Mouse (Mus musculus) forebrain, embryonic 15.5 days (tissue): ENCODE measurements around the gene Yars2. TPM values are rescaled to one million over a fixed set of nuclear protein-coding genes. Genes with fewer than 3 reads are reported as not detected.
"Not testable (repeated sequence)": the region's sequence is repeated elsewhere in the genome, so short reads cannot be mapped to it uniquely, and the experiment has no call there.

Source experiments
- ATAC-seq: fragments of 200-750 bp; cut with Nextera tagmentation; replicated peaks from 2 replicates; pipeline ENCODE4 v1.8.0; 2017; ENCODE audit warnings: mild to moderate bottlenecking, moderate TSS enrichment, moderate library complexity
- H3K27ac ChIP-seq: fragments of 300-500 bp; sonication (generic); replicated peaks from 2 replicates; pipeline ENCODE4 v1.5.1; 2015; ENCODE audit warnings: mild to moderate bottlenecking, inconsistent platforms
- H3K27me3 ChIP-seq: fragments of 300-500 bp; sonication (generic); 2 replicates; pipeline ENCODE4 v1.6.1; 2015; ENCODE audit warnings: inconsistent platforms
- H3K36me3 ChIP-seq: fragments of 300-500 bp; sonication (generic); 2 replicates; pipeline ENCODE4 v1.6.1; 2015; ENCODE audit warnings: mild to moderate bottlenecking, inconsistent platforms
- H3K4me1 ChIP-seq: fragments of 300-500 bp; sonication (generic); 2 replicates; pipeline ENCODE4 v1.6.1; 2015; ENCODE audit warnings: inconsistent platforms
- H3K4me2 ChIP-seq: fragments of 300-500 bp; sonication (generic); replicated peaks from 2 replicates; pipeline ENCODE4 v1.6.1; 2015; ENCODE audit warnings: mild to moderate bottlenecking, inconsistent platforms
- H3K4me3 ChIP-seq: fragments of 300-500 bp; sonication (generic); 2 replicates; pipeline ENCODE4 v1.5.1; 2015; ENCODE audit warnings: mild to moderate bottlenecking, inconsistent platforms
- H3K9ac ChIP-seq: fragments of 300-500 bp; sonication (generic); replicated peaks from 2 replicates; pipeline ENCODE4 v1.6.1; 2015; ENCODE audit warnings: mild to moderate bottlenecking, inconsistent platforms
- H3K9me3 ChIP-seq: fragments of 300-500 bp; sonication (generic); 2 replicates; pipeline ENCODE4 v1.6.1; 2016; ENCODE audit warnings: inconsistent platforms
- WGBS: fragments of 180-500 bp; shearing (Covaris S2); methylation state at CpG from one replicate; pipeline ENCODE4 v1.1.7; 2015; ENCODE audit warnings: mixed read lengths; 5-methylcytosine and 5-hydroxymethylcytosine counted together
- polyA plus RNA-seq: library from polyadenylated mRNA; unstranded; fragments of >200 nt; fragmentation: Nextera tagmentation; extraction: Ambion mirVana; gene quantifications from 2 replicates; pipeline ENCODE4 v1.2.1, GENCODE M21; 2015

Yars2 gene
- polyA plus RNA-seq, 1 experiment from 2014 or later: 28.0 TPM

DNA sequence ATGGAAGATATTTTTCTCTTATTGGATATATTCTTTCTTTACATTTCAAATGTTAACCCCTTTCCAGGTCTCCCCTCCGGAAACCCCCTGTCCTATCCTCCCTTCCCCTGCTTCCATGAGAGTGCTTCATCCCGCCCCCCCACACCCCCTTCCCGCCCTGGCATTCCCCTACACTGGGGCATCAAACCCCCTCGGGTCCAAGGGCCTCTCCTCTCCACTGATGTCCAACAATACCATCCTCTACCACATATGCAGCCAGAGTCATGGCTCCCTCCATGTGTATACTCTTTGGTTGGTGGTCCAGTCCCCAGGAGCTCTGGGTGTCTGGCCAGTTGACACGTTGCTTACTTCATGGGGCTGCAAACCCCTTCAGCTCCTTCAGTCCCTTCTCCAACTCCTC lies 8.6 kb downstream of the Yars2 start:
- Histone ChIP-seq H3K9me3 (no peaks in the 10 kb centered on the region), H3K4me1 (no peaks in the 10 kb centered on the region), H3K9ac (no peak overlapping the region), H3K27me3 (no peaks in the 10 kb centered on the region), H3K36me3 (peaks cover 68% of the 10 kb centered on the region), H3K4me2 (no peak overlapping the region), H3K27ac (no peak overlapping the region), H3K4me3 (no peak overlapping the region)
- WGBS: 88% methylated on average over 5 of the region's 5 CpGs
- peak; percentile 43; the same call in 1 of the 2 replicates for ATAC-seq

- no peak overlapping the region for H3K4me3 ChIP-seq
- H3K27ac ChIP-seq: no peak overlapping the region
- H3K4me1 ChIP-seq: no peaks in the 10 kb centered on the region
- H3K4me2 ChIP-seq: no peak overlapping the region
- H3K9me3 ChIP-seq: no peaks in the 10 kb centered on the region
- no peak for ATAC-seq
- H3K36me3 ChIP-seq: peaks cover 53% of the 10 kb centered on the region
- no peaks in the 10 kb centered on the region for H3K27me3 ChIP-seq
- no peak overlapping the region for H3K9ac ChIP-seq
- WGBS: 50% methylated on average over 5 of the region's 5 CpGs
Observed at GRCm38 (mm10) chr16:16325775-16326336, 23.1 kb downstream of the Yars2 start.

DNA sequence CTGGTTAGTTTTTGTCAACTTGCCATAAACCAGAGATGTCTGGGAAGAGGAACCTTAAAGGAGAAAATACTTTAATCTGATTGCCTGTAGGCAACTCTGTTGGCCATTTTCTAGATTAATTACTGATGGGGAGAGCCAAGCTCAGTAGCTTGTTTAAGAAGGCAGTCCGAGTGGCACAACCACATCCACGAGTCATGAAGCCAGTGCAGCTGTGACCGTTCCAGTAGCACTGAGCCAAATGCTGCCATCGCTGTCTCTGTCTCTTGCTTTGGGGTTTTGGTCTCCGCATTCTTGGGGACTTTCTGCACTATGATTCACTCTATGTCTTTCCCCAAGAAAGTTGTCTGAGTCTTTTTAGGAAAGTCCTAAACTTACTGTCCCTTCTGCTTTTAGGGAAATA lies 43.7 kb downstream of the Yars2 start:
- no peak overlapping the region for H3K4me3 ChIP-seq
- 93% methylated on average over 5 of the region's 5 CpGs for WGBS
- no peak for ATAC-seq
- H3K27ac ChIP-seq: no peak overlapping the region
- H3K4me2 ChIP-seq: no peak overlapping the region
- no peaks in the 10 kb centered on the region for H3K27me3 ChIP-seq
- H3K36me3 ChIP-seq: peaks cover 11% of the 10 kb centered on the region
- H3K9me3 ChIP-seq: no peaks in the 10 kb centered on the region
- no peak overlapping the region for H3K9ac ChIP-seq
- H3K4me1 ChIP-seq: no peaks in the 10 kb centered on the region

- H3K27ac ChIP-seq: 0 out of 2 replicates have a peak overlapping the region, but pooled peaks have one; percentile 84
- 9% methylated on average over 6 of the region's 6 CpGs for WGBS
Observed at GRCm38 (mm10) chr16:16357908-16358307, 55.1 kb downstream of the Yars2 start.

GRCm38 (mm10) chr16:16358481-16359100 lies 55.8 kb downstream of the Yars2 start, which contains the start of gene Dnm1l:
Gene Dnm1l (minus strand): TSS chr16:16358959.
- Histone ChIP-seq H3K27me3 (no peaks in the 10 kb centered on the region), H3K4me1 (peaks cover 17% of the 10 kb centered on the region), H3K9ac (peak within 1 kb of the TSS; percentile 84), H3K4me3 (peak within 1 kb of the TSS; percentile 73), H3K36me3 (no peaks in the 10 kb centered on the region), H3K9me3 (no peaks in the 10 kb centered on the region), H3K27ac (peak within 1 kb of the TSS; percentile 84), H3K4me2 (peak within 1 kb of the TSS; percentile 55)
- WGBS: under 1% methylated on average over 55 of the region's 55 CpGs
- peak; percentile 99 for ATAC-seq

More at GRCm38 (mm10) chr16:16357908-16358307, 55.1 kb downstream of the Yars2 start:
- H3K4me1 ChIP-seq: peaks cover 17% of the 10 kb centered on the region
- peak overlapping the region; percentile 55 for H3K4me2 ChIP-seq
- H3K9ac ChIP-seq: peak overlapping the region; percentile 84
- peaks cover under 1% of the 10 kb centered on the region; the same call in 1 of the 2 replicates for H3K36me3 ChIP-seq
- no peaks in the 10 kb centered on the region for H3K27me3 ChIP-seq
- peak overlapping the region; percentile 73 for H3K4me3 ChIP-seq
- ATAC-seq: no peak
- no peaks in the 10 kb centered on the region for H3K9me3 ChIP-seq

GRCm38 (mm10) chr16:16359101-16359482 lies 56.3 kb downstream of the Yars2 start:
- not testable (repeated sequence) for H3K27me3 ChIP-seq, H3K9me3 ChIP-seq, ATAC-seq, H3K36me3 ChIP-seq, H3K27ac ChIP-seq
- H3K4me1 ChIP-seq: peaks cover 17% of the 10 kb centered on the region
- 51% methylated on average over 9 of the region's 9 CpGs for WGBS
- H3K4me2 ChIP-seq: peak overlapping the region; percentile 55
- peak overlapping the region; percentile 73 for H3K4me3 ChIP-seq
- peak overlapping the region; percentile 84; the same call in 1 of the 2 replicates for H3K9ac ChIP-seq

Other genes starting within 250 kb of the Yars2 start
- 0.70 and 1.0 TPM in 2 replicates for gene Pkp2, start 89.6 kb upstream of the Yars2 start, polyA plus RNA-seq
- 93.9 and 97.3 TPM in 2 replicates for gene Dnm1l, start 56.0 kb downstream of the Yars2 start, polyA plus RNA-seq